Mouse (Mus musculus) frontal cortex, postnatal 36 days (tissue): ENCODE measurements at regions not wholly inside any gene's neighbourhood (a gene's known extent, or its start where the extent isn't known, plus 50 kb on each side); places are given as distances from the start of the nearest gene placed in this dataset.

Experiments
- DNase-seq, 2 experiments: peaks; one replicate each; pipeline ENCODE4 v3.0.0; 2022; ENCODE audit warnings: low spot score in 2 of 2

- DNase-seq = no peak
Observed at GRCm38 (mm10) chr1:119194533-119194932, 141.1 kb upstream of the Gli2 start.

- no peak for DNase-seq
Observed at GRCm38 (mm10) chr1:119191177-119191576, 137.8 kb upstream of the Gli2 start.

GRCm38 (mm10) chr1:119189461-119190066, 136.1 kb upstream of the Gli2 start:
- peak; percentile 66 to 76 for DNase-seq

DNA sequence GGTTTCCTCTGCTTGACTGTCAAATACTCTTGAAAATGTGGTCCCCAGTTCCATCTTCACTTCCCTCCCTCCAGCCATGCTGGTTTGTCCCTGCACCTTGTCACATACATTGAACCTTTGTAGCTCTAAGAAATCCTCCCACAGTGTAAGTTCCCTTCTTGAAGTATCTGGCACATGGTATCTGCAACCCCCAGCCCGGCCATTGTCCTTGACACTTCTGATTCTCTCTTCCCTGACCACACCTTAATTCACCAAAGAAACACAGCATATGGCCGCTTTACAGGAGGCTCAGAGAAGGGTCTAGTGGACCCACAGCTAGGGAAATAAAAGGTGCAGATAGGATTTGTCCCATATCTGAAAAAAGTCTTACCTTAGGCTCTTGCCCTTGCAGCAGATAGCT, 133.9 kb upstream of the Gli2 start:
- DNase-seq = no peak

DNA sequence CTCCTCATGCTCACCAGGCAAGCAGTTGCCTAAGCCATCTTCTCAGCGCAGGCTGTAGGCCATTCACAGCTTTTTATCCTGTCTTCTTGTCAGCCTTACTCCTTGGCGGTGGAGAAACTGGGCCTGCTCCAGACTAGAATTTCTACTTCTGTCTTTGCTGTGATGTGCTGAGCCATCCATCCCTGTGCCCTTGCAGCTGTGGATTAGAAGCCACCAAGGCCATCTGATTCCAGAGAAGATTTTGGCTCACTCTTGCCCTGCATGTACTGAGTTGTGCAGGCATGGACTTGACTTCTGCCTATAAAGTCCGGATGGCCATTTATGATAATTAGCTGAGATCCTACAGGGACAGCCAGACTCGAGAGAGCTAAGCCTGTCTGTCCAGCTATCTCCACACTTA, 133.4 kb upstream of the Gli2 start:
- no peak for DNase-seq

DNA sequence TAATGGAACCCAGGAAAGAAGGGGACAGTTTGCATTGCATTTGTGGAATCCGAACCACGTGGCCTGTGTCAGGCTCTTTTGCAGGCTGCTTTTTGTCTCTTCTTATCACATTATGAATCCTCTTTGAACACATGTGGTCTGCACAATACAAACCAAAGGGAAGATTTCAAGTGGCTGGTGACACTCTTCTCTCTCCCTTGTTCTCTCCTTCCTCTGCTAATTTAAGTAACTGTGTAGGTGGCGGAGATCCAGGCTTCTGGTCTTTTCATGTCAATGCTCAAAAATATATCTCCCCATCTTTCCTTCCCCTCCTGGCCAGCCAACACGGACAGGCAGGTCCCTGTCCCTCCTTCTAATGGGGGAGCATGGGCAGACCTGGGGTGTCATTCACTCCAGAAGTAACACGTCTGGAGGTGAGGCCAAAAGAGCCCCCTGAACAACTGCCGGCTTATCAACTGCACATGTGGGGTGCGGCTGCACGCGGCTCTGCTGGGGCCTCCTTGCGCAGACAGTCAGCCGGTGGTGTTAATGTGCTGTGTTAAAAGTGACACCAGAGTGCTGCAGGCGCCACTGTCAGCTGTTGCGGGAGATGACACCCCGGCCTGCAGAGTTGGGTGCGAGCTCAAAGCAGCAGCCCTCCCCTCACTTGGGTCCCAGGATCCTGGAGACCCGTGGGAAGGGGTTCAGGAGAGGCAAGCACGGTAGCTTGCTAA, 130.3 kb upstream of the Gli2 start:
- DNase-seq = peak; percentile 27 to 31

DNA sequence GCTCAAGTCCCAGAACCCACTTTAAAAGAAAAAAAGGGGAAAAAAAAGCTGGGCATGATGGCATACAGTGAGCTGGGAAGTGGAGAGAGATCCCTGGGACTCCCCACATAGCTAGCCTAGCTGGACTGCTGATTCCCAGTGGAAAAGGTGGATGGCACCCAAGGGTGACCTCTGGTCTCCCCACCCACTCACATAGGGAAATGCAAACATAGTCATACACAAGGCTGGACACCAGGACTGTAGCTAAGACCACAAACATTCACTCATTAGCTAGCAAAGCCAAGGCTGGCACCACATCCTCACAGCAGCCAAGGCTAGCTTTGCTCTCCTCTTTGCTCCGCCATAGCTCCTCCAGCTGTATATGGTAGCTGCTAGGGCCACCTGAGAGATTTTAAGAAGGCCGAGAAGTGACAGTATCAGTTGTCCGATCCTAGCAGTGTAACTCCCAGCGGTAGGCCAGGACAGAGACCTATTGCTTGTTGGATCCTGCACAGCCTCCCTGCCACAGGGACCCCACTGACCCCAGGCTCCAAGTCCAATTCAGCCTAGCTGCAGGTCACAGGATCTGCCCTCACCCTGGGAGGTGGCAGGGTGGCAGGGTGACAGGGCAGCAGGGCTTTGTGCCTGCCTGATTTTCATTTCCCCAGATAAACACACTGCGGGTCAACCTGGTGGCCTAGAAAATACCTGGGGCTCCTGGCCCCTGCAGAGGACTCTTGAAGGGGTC, 119.8 kb upstream of the Gli2 start:
- no peak for DNase-seq

DNA sequence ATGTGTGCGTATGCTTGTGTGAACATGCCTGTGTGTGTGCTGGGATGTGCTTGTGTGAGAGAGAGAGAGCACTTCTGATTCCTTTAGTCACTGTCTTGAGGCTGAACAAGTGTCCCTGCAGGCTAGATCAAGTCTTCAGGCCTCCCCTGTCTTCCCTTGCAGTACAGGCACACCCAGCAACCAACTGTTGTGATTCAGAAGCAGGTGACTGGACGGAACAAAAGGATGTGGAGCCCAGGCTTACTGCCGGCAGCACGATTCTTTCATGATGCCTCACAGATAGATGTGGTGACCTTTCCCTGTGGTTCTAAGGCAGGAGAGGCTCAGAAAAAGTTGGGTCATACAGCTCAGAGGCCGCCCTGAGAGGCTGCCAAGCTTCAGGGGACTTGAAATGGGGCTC, 114.0 kb upstream of the Gli2 start:
- DNase-seq = no peak

DNA sequence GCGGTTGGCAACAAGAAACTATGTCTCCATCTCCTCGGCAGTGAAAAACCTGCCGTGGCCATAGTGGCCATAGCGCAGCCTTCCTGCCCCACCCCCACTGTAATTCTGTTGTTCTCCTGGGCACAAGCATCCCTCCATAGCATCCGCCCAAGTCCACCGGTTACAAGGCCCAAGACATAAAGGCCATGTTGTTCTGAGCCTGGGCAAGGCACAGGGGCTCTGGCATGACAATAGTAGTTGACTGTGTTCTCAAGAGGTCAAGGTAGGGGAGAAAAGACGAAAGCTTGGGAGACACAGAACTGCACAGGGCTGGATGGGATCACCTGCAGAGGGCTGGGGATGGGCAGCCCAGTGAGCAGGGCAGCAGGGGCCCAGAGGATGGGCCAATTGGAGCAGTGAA, 112.9 kb upstream of the Gli2 start:
- DNase-seq = no peak

DNA sequence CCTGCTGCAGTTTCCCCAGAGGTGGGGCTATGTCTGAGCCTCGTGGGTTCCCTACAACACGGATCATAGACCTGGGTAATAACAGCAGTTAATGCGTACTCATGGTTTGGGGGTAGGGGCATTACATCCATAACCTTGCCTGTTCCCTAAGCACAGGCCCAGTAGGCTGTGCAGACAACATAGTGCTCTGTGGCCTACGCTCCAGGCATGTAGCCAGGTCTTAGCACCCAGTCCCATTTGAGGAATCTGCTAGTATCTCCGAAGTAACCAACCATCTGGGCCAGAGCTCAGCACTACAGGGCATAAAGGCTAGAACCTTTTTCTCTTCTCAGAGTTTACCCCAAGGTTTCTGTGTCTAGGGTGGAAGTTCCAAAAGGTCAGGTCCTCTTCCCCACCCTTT, 111.4 kb upstream of the Gli2 start:
- DNase-seq = no peak

DNA sequence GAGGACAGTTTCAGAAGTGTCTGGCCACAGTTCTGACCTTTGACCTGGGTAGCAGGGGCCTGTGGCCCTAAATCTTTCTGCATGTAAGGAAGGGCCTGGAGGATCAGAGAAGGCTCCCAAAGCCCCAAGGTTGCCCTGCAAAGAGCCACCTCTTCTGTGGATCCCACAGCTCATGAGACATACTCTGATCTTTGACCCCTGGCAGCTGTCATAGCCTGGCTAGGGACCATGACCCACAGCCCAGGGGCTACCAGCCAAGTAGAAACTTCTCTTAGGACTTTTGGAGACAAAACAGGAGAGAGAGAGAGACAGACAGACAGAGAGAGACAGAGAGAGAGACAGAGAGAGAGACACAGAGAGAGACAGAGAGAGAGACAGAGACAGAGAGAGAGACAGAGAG, 110.4 kb upstream of the Gli2 start:
- no peak for DNase-seq

- DNase-seq = no peak
Observed at GRCm38 (mm10) chr1:119163114-119163740, 109.8 kb upstream of the Gli2 start.

DNA sequence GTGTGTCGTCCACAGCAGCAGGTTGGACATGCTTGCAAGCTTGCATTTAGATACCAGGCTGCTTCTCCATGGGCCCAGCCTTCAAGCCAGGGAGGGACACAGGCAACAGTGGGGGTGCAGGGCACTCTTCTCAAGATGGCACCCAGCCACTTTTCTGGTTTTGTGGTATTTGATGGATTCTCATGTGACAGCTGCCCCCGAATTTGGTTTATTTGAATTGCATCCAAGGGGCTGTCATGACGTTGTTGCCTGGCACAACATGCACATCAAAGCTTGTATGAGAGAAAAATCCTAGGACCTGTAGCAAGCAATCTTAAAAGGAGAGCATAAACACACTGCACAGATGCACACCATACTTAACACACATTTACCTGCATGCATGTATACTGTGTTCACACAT, 108.3 kb upstream of the Gli2 start:
- no peak for DNase-seq

- no peak for DNase-seq
Observed at GRCm38 (mm10) chr1:119160354-119160753, 106.9 kb upstream of the Gli2 start.

DNA sequence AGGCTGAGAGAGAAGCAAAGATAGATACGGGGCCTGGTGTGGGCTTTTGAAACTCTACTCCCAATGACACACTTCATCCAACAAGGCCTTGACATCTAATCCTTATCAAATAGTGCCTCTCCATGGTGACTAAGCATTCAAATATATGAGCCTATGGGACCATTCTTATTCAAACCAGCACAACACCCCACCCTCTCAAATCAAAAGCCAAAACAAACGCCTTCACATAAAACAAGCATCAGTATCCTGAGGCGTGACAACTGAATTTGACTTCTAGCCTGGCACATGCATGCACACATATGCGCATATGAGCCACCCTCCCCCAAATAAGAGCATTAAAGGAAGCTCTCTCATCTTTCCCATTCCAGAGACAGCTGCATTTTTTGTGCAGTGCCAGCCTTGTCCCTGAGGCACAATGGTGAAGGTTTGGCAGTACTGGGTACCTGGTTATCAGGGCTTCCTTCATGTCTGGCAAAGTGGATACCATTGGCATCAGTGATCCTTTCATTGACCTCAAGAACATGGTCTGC, 103.8 kb upstream of the Gli2 start:
- no peak for DNase-seq

- DNase-seq = no peak
Observed at GRCm38 (mm10) chr1:119153619-119154018, 100.2 kb upstream of the Gli2 start.

DNA sequence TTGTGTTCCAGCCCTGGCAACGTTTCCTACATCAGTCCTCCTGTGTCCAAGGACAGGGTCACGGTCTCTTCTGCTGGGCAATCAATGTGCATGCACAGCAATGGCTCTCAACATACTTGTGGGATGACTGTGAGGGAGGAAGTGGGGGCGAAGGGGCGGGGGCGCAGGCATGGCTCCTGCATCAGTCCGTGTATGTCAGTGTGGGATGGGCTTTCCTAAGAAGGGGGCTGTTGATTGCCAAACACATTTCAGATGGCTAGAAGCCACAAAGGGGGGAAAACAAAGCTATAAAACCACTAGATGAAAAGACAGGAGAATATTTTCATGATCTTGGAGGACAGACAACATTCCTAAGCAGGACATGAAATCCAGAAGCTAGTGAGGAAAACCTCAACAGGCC, 99.4 kb upstream of the Gli2 start:
- DNase-seq = no peak

DNA sequence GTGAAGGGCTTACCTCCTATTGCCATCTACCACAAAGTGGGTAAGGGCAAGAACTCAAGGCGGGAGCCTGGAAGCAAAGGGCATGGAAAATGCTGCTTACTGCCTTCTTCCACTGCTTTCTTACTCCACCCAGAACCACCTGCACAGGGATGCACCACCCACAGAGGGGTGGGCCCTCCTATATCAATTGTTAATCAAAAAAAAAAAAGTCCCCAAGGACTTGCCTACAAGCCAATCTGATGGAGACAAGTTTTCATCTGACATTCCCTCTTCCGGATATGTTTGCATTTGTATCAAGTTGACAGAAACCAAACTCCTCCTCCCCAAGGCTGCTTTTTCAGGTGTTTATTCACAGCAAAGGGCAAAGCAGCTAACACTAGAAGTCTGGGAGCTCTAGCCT, 94.1 kb upstream of the Gli2 start:
- DNase-seq = no peak

GRCm38 (mm10) chr1:119143808-119144207, 90.4 kb upstream of the Gli2 start:
- DNase-seq = no peak

DNA sequence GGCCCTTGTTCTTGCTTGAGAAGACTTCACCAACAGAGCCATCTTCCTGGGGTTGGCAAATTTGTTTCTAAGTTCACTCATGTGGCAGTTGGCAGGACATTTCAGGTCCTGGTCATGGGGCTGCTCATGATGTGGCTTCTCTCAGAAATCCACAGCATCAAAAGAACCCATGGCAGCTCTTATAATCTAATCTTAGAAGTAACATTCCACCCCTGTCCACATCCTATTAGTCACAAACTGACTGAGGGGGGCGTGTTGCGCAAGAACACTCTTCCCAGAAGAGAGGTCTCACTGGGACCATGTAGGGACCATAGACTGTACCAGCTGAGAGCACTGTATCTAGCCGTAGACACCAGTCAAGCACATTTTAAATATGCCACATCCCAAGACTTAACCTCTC, 75.6 kb upstream of the Gli2 start:
- no peak for DNase-seq

GRCm38 (mm10) chr1:119125561-119125960, 72.1 kb upstream of the Gli2 start:
- no peak for DNase-seq

DNA sequence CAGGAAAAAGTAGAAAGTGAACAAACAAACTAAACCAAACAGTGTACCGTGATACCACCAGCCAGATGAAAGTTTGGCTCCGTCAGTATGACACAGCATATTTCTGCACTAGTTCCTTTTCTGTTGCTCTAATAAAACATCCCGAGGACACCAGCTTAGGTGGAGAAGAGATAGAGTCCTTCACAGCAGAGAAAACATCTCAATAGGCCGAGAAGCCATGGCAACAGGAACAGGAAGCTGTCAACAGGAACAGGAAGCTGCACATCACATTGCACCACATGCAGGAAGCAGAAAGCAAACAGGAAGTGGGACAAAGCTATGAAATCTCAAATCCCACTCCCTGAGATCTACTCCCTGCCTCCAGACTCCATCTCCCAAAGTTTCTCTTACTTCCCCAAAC, 71.4 kb upstream of the Gli2 start:
- DNase-seq = no peak
